Mouse (Mus musculus): ENCODE measurements around the gene Kti12. TPM values are rescaled to one million over a fixed set of nuclear protein-coding genes. Genes with fewer than 3 reads are reported as not detected.

Kti12 gene
- total and polyA plus RNA-seq, 3 experiments, result 36.1 to 81.3 (median 66.0) TPM

DNA sequence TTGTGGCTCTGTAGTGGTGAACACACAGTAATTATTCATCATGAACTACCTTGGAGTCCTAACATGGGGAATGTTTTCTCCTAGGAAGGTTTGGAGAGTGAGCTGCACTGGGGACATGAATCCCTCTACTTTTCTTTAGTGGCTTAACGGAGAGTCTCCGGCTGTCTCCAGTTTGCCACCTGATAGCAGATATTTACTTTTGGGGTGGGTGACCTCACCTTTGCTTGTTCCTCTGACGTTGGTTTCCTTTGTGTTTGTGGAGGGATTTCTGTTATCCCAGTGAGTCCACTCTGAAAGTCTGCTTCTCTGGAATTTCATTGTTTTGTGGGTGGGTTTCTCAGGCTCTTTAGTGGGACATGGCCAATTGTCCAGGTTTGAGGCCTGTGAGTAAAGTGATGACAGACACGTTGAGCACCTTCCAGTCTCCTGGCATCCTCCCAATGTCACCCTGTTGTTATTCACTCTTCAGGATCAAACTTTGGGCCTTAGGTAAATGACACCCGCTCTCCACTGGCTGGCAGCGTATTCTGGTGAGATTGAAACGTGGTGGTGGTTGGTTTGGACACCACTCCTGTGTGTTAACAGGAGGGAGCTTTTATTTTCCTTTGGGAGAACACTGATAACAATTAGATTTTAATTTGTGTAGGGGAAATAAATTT lies 5.5 kb upstream of the Kti12 start:
- Histone ChIP-seq H3K79me2 (replicated peaks; ENCODE audit: control insufficient read depth, extremely low read depth, insufficient read depth, poor library complexity, severe bottlenecking) (peaks cover 14% of the 10 kb centered on the region), H3K4me1 (ENCODE audit: control insufficient read depth in 1 of 2, insufficient read depth in 2 of 2) (peaks cover 0 to 9% of the 10 kb centered on the region in 2 experiments; a peak in 2 of 4 replicates), H3K4me3 (replicated peaks in 1 of 3; ENCODE audit: low read depth in 2 of 3, low read length in 2 of 3, poor library complexity in 1 of 3) (no peak overlapping the region), H3K9ac (ENCODE audit: insufficient read depth, low read depth) (no peak overlapping the region), H3K9me3 (replicated peaks; ENCODE audit: low read length) (no peaks in the 10 kb centered on the region), H3K36me3 (replicated peaks in 1 of 2; ENCODE audit: control insufficient read depth in 1 of 2, insufficient read depth in 1 of 2, low read length in 1 of 2) (peaks cover 0 to 27% of the 10 kb centered on the region in 2 experiments), H3K27me3 (replicated peaks) (no peaks in the 10 kb centered on the region), H3K27ac (ENCODE audit: insufficient read depth, low read depth) (no peak overlapping the region), H3K4me2 (ENCODE audit: insufficient read depth, low read depth, poor library complexity, severe bottlenecking) (no peak overlapping the region)
- dilution Hi-C loops (cut with MboI; ENCODE audit: extremely low pct_ligation_motif_present, extremely low pct_unique_long_range_greater_than_20kb, low sequenced_read_pairs), result no loop called here
- DNase-seq (ENCODE audit: extremely low read depth), result no peak
- TF ChIP-seq ZMIZ1 (IDR thresholded peaks at IDR 0.05; ENCODE audit: low read depth, low read length), result no peak
- no peak for TF ChIP-seq NELFE (IDR thresholded peaks at IDR 0.05; ENCODE audit: low read depth, low read length)
- no peak for TF ChIP-seq JUND (conservative IDR thresholded peaks at IDR 0.05; ENCODE audit: low read depth, low read length)
- no peak for TF ChIP-seq TBP (conservative IDR thresholded peaks at IDR 0.05; ENCODE audit: low read depth, low read length)
- TF ChIP-seq CTCF (conservative IDR thresholded peaks at IDR 0.05 in 1 of 2, IDR thresholded peaks at IDR 0.05 in 1 of 2; ENCODE audit: low read depth in 2 of 2, low read length in 2 of 2), result no peak
- TF ChIP-seq MYC (IDR thresholded peaks at IDR 0.05; ENCODE audit: low read depth, low read length), result no peak
- in situ Hi-C loops (cut with MboI; ENCODE audit: low pct_ligation_motif_present, low pct_unique_long_range_greater_than_20kb, low sequenced_read_pairs), result no loop called here

GRCm38 (mm10) chr4:108843336-108843735 lies 4.2 kb upstream of the Kti12 start:
- peaks cover 17% of the 10 kb centered on the region for H3K79me2 ChIP-seq (replicated peaks; ENCODE audit: control insufficient read depth, extremely low read depth, insufficient read depth, poor library complexity, severe bottlenecking)
- peaks cover 0 to 19% of the 10 kb centered on the region in 2 experiments for H3K36me3 ChIP-seq (replicated peaks in 1 of 2; ENCODE audit: control insufficient read depth in 1 of 2, insufficient read depth in 1 of 2, low read length in 1 of 2)
- no peak for TF ChIP-seq PAX5 (IDR thresholded peaks at IDR 0.05; ENCODE audit: low read length)
- dilution Hi-C loops (cut with MboI; ENCODE audit: extremely low pct_ligation_motif_present, extremely low pct_unique_long_range_greater_than_20kb, low sequenced_read_pairs), result no loop called here
- H3K4me1 ChIP-seq (ENCODE audit: control insufficient read depth in 1 of 2, insufficient read depth in 2 of 2), result peaks cover 0 to 3% of the 10 kb centered on the region in 2 experiments; a peak in 2 of 4 replicates
- in situ Hi-C loops (cut with MboI; ENCODE audit: low pct_ligation_motif_present, low pct_unique_long_range_greater_than_20kb, low sequenced_read_pairs), result no loop called here
- DNase-seq (ENCODE audit: extremely low read depth), result no peak
- H3K27me3 ChIP-seq (replicated peaks), result no peaks in the 10 kb centered on the region
- no peak overlapping the region for H3K4me2 ChIP-seq (ENCODE audit: insufficient read depth, low read depth, poor library complexity, severe bottlenecking)
- no peaks in the 10 kb centered on the region for H3K9me3 ChIP-seq (replicated peaks; ENCODE audit: low read length)
- H3K4me3 ChIP-seq (replicated peaks in 1 of 3; ENCODE audit: low read depth in 2 of 3, low read length in 2 of 3, poor library complexity in 1 of 3), result no peak overlapping the region
- no peak overlapping the region for H3K9ac ChIP-seq (ENCODE audit: insufficient read depth, low read depth)
- H3K27ac ChIP-seq (ENCODE audit: insufficient read depth, low read depth), result no peak overlapping the region

- H3K36me3 ChIP-seq (replicated peaks in 1 of 2; ENCODE audit: control insufficient read depth in 1 of 2, insufficient read depth in 1 of 2, low read length in 1 of 2), result peaks cover 0 to 17% of the 10 kb centered on the region in 2 experiments
- H3K9me3 ChIP-seq (replicated peaks; ENCODE audit: low read length), result no peaks in the 10 kb centered on the region
- H3K4me3 ChIP-seq (replicated peaks in 1 of 3; ENCODE audit: low read depth in 2 of 3, low read length in 2 of 3, poor library complexity in 1 of 3), result no peak overlapping the region
- no peaks in the 10 kb centered on the region for H3K27me3 ChIP-seq (replicated peaks)
- TF ChIP-seq JUN (IDR thresholded peaks at IDR 0.05; ENCODE audit: insufficient read depth, low read depth, low read length), result no peak
- TF ChIP-seq TBP (conservative IDR thresholded peaks at IDR 0.05; ENCODE audit: low read depth, low read length), result 0 out of 2 replicates have a peak, but pooled peaks have one; percentile 13
- TF ChIP-seq ELF1 (IDR thresholded peaks at IDR 0.05; ENCODE audit: low read depth, low read length), result no peak
- no peak overlapping the region for H3K27ac ChIP-seq (ENCODE audit: insufficient read depth, low read depth)
- no peak overlapping the region for H3K9ac ChIP-seq (ENCODE audit: insufficient read depth, low read depth)
- peaks cover 0 to 14% of the 10 kb centered on the region in 2 experiments; a peak in 2 of 4 replicates for H3K4me1 ChIP-seq (ENCODE audit: control insufficient read depth in 1 of 2, insufficient read depth in 2 of 2)
- peaks cover 31% of the 10 kb centered on the region for H3K79me2 ChIP-seq (replicated peaks; ENCODE audit: control insufficient read depth, extremely low read depth, insufficient read depth, poor library complexity, severe bottlenecking)
- DNase-seq (ENCODE audit: extremely low read depth), result no peak
- H3K4me2 ChIP-seq (ENCODE audit: insufficient read depth, low read depth, poor library complexity, severe bottlenecking), result no peak overlapping the region
- dilution Hi-C loops (cut with MboI; ENCODE audit: extremely low pct_ligation_motif_present, extremely low pct_unique_long_range_greater_than_20kb, low sequenced_read_pairs) (no loop called here), in situ Hi-C loops (cut with MboI; ENCODE audit: low pct_ligation_motif_present, low pct_unique_long_range_greater_than_20kb, low sequenced_read_pairs) (no loop called here)
Measured at GRCm38 (mm10) chr4:108845824-108846569, 1.6 kb upstream of the Kti12 start.

Measured in CH12.LX (cell line).